Mouse (Mus musculus) hindlimb bud, embryonic 11.5 days (tissue): ENCODE measurements at regions not wholly inside any gene's neighbourhood (a gene's known extent, or its start where the extent isn't known, plus 50 kb on each side); places are given as distances from the start of the nearest gene placed in this dataset.

Experiments used
- DNase-seq: peaks from one replicate; pipeline ENCODE4 v3.0.0-alpha.2; 2012; ENCODE audit warnings: low read depth, low spot score; ENCODE audit errors: extremely low spot score

- DNase-seq: no peak
Measured at GRCm38 (mm10) chr1:81745024-81745960, 487.6 kb upstream of the Gm9747 start.

GRCm38 (mm10) chr1:81746013-81746412 lies 486.9 kb upstream of the Gm9747 start:
- no peak for DNase-seq

- no peak for DNase-seq
Measured at GRCm38 (mm10) chr1:81747025-81747424, 485.9 kb upstream of the Gm9747 start.

GRCm38 (mm10) chr1:81754067-81754466 lies 478.8 kb upstream of the Gm9747 start:
- DNase-seq: no peak

GRCm38 (mm10) chr1:81755281-81755680 lies 477.6 kb upstream of the Gm9747 start:
- no peak for DNase-seq

- no peak for DNase-seq
Measured at GRCm38 (mm10) chr1:81755694-81756093, 477.2 kb upstream of the Gm9747 start.

- DNase-seq: no peak
Measured at GRCm38 (mm10) chr1:81759919-81760318, 473.0 kb upstream of the Gm9747 start.

GRCm38 (mm10) chr1:81771704-81772103 lies 461.2 kb upstream of the Gm9747 start:
- DNase-seq: no peak

GRCm38 (mm10) chr1:81780583-81780982 lies 452.3 kb upstream of the Gm9747 start:
- DNase-seq: no peak

GRCm38 (mm10) chr1:81784305-81784704 lies 448.6 kb upstream of the Gm9747 start:
- no peak for DNase-seq

- DNase-seq: no peak
Measured at GRCm38 (mm10) chr1:81794771-81795170, 438.1 kb upstream of the Gm9747 start.

GRCm38 (mm10) chr1:81795399-81795798 lies 437.5 kb upstream of the Gm9747 start:
- DNase-seq: no peak

GRCm38 (mm10) chr1:81811591-81811990 lies 421.3 kb upstream of the Gm9747 start:
- no peak for DNase-seq

GRCm38 (mm10) chr1:81818884-81819283 lies 414.0 kb upstream of the Gm9747 start:
- DNase-seq: no peak

- no peak for DNase-seq
Measured at GRCm38 (mm10) chr1:81841966-81842365, 390.9 kb upstream of the Gm9747 start.

- no peak for DNase-seq
Measured at GRCm38 (mm10) chr1:81850462-81851144, 382.3 kb upstream of the Gm9747 start.

GRCm38 (mm10) chr1:81859464-81859863 lies 373.4 kb upstream of the Gm9747 start:
- no peak for DNase-seq

- no peak for DNase-seq
Measured at GRCm38 (mm10) chr1:81864571-81864970, 368.3 kb upstream of the Gm9747 start.

- DNase-seq: no peak
Measured at GRCm38 (mm10) chr1:81886940-81887531, 345.9 kb upstream of the Gm9747 start.

- no peak for DNase-seq
Measured at GRCm38 (mm10) chr1:81897241-81897640, 335.7 kb upstream of the Gm9747 start.

- DNase-seq: no peak
Measured at GRCm38 (mm10) chr1:81900843-81901242, 332.1 kb upstream of the Gm9747 start.

- DNase-seq: no peak
Measured at GRCm38 (mm10) chr1:81904056-81904455, 328.9 kb upstream of the Gm9747 start.
